Mouse (Mus musculus) embryonic facial prominence, embryonic 11.5 days (tissue): ENCODE data around the gene Tnfsfm13. TPM values are rescaled to one million over a fixed set of nuclear protein-coding genes. Genes with fewer than 3 reads are reported as not detected.

Experiments
- ATAC-seq: fragments of 200-750 bp; cut with Nextera tagmentation; replicated peaks from 2 replicates; pipeline ENCODE4 v1.8.0; 2017; ENCODE audit warnings: low read depth; ENCODE audit not compliant: insufficient number of reproducible peaks, low FRiP score, low TSS enrichment
- DNase-seq: peaks from one replicate; pipeline ENCODE4 v3.0.0-alpha.2; 2015; ENCODE audit warnings: low spot score
- H3K27ac ChIP-seq: fragments of 300-500 bp; sonication (generic); replicated peaks from 2 replicates; pipeline ENCODE4 v1.5.1; 2014; ENCODE audit warnings: mild to moderate bottlenecking, low read depth, low read length, control low read depth
- H3K27me3 ChIP-seq: fragments of 300-500 bp; sonication (generic); 2 replicates; pipeline ENCODE4 v1.6.1; 2014; ENCODE audit warnings: mild to moderate bottlenecking, low read length, moderate library complexity, mixed read lengths; ENCODE audit not compliant: control insufficient read depth, insufficient read depth
- H3K36me3 ChIP-seq: fragments of 300-500 bp; sonication (generic); replicated peaks from 2 replicates; pipeline ENCODE4 v1.6.1; 2014; ENCODE audit warnings: low read depth, mild to moderate bottlenecking, low read length, moderate library complexity, mixed read lengths; ENCODE audit not compliant: control insufficient read depth, insufficient read depth
- H3K4me1 ChIP-seq: fragments of 300-500 bp; sonication (generic); 2 replicates; pipeline ENCODE4 v1.6.1; 2014; ENCODE audit warnings: low read length, mixed read lengths; ENCODE audit not compliant: control insufficient read depth, insufficient read depth
- H3K4me2 ChIP-seq: fragments of 300-500 bp; sonication (generic); 2 replicates; pipeline ENCODE4 v1.6.1; 2014; ENCODE audit warnings: low read depth, mild to moderate bottlenecking, control low read depth, low read length, moderate library complexity
- H3K4me3 ChIP-seq: fragments of 300-500 bp; sonication (generic); 2 replicates; pipeline ENCODE4 v1.5.1; 2014; ENCODE audit warnings: low read depth, low read length, control low read depth
- H3K9ac ChIP-seq: fragments of 300-500 bp; sonication (generic); replicated peaks from 2 replicates; pipeline ENCODE4 v1.6.1; 2014; ENCODE audit warnings: mild to moderate bottlenecking, control low read depth, low read length
- H3K9me3 ChIP-seq: fragments of 300-500 bp; sonication (generic); replicated peaks from 2 replicates; pipeline ENCODE4 v1.6.1; 2016; ENCODE audit warnings: mild to moderate bottlenecking, low read length, inconsistent platforms, mixed read lengths; ENCODE audit not compliant: control insufficient read depth
- WGBS: fragments of 180-500 bp; shearing (Covaris S2); extraction: QIAGEN DNeasy Blood & Tissue Kit; methylation state at CpG from one replicate; pipeline ENCODE4 v1.1.7; 2014; 5-methylcytosine and 5-hydroxymethylcytosine counted together
- polyA plus RNA-seq: library from polyadenylated mRNA; unstranded; fragments of >200 nt; fragmentation: Nextera tagmentation; extraction: Ambion mirVana; gene quantifications from 2 replicates; pipeline ENCODE4 v1.2.1, GENCODE M21; 2014

The Tnfsfm13 gene
- polyA plus RNA-seq, 1 experiment from 2014 or later = 1.5 TPM

DNA sequence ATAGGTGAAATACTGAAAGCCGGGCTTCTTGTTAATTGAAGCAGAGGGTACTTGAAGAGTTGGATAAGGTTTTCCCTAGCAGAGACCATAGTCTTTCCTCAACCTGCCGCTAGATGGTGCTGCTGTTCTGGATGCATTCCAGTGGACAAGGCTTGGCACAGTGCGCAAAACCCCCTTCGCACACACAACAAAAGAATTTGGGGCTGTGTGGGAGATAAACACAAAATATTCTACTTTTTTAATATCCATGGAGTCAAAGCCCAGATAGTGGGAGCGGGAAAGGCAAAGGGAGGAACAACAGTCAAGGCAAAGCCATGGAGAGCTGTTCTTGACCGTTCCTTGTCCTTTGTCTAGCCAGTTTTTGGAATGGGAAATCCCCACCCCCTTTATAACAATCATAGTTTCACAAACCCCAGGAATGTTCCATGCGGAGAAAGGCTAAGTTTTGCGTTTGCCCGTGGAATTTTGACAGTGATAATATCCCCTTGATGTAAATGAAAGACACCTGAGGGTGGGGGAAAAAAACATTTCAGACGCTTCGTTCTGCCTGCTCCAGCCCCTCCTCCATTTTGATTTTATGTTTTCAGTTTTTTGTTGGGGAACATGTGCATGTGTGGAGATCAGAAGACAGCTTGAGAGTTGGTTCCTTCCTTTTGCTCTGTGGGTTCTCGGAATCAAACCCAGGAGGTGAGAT, 12.9 kb downstream of the Tnfsfm13 start:
- Histone ChIP-seq H3K9ac (peak overlapping the region; percentile 10; the same call in 1 of the 2 replicates), H3K4me2 (no peak overlapping the region), H3K4me1 (no peaks in the 10 kb centered on the region; the same call in 1 of the 2 replicates), H3K27me3 (no peaks in the 10 kb centered on the region), H3K4me3 (no peak overlapping the region), H3K9me3 (no peaks in the 10 kb centered on the region), H3K36me3 (no peaks in the 10 kb centered on the region), H3K27ac (no peak overlapping the region)
- DNase-seq (peak; percentile 98), ATAC-seq (peak; percentile 45; the same call in 1 of the 2 replicates)
- WGBS = 21% methylated on average over 12 of the region's 12 CpGs

GRCm38 (mm10) chr11:69682209-69682839, 13.6 kb downstream of the Tnfsfm13 start:
- Histone ChIP-seq H3K27me3 (no peaks in the 10 kb centered on the region), H3K4me3 (peak overlapping the region; percentile 75), H3K27ac (peak overlapping the region; percentile 63), H3K9ac (peak overlapping the region; percentile 84), H3K4me1 (no peaks in the 10 kb centered on the region; the same call in 1 of the 2 replicates), H3K36me3 (no peaks in the 10 kb centered on the region), H3K4me2 (peak overlapping the region; percentile 67), H3K9me3 (no peaks in the 10 kb centered on the region)
- peak; percentile 7 for ATAC-seq
- DNase-seq = no peak
- 27% methylated on average over 24 of the region's 24 CpGs for WGBS

GRCm38 (mm10) chr11:69681314-69682208, 14.3 kb downstream of the Tnfsfm13 start, which contains the start of gene Senp3:
Gene Senp3 (minus strand): TSS chr11:69682084.
- H3K4me1 ChIP-seq = no peaks in the 10 kb centered on the region; the same call in 1 of the 2 replicates

GRCm38 (mm10) chr11:69680136-69680855, 15.6 kb downstream of the Tnfsfm13 start:
- Histone ChIP-seq H3K4me1 (no peaks in the 10 kb centered on the region; the same call in 1 of the 2 replicates), H3K27me3 (no peaks in the 10 kb centered on the region), H3K27ac (no peak overlapping the region), H3K9ac (no peak overlapping the region; the same call in 1 of the 2 replicates), H3K4me3 (peak overlapping the region; percentile 75), H3K4me2 (peak overlapping the region; percentile 56), H3K9me3 (no peaks in the 10 kb centered on the region), H3K36me3 (peaks cover 7% of the 10 kb centered on the region)
- 94% methylated on average over 30 of the region's 30 CpGs for whole genome bisulfite sequencing
- DNase-seq (no peak), ATAC-seq (no peak)

More at GRCm38 (mm10) chr11:69681314-69682208, 14.3 kb downstream of the Tnfsfm13 start, which contains the start of gene Senp3:
- Histone ChIP-seq H3K27ac (peak within 1 kb of the TSS; percentile 63), H3K36me3 (peaks cover 2% of the 10 kb centered on the region), H3K9ac (peak within 1 kb of the TSS; percentile 84), H3K27me3 (no peaks in the 10 kb centered on the region), H3K4me3 (peak within 1 kb of the TSS; percentile 75), H3K4me2 (peak within 1 kb of the TSS; percentile 67), H3K9me3 (no peaks in the 10 kb centered on the region)
- peak; percentile 98 for DNase-seq
- ATAC-seq = peak; percentile 93
- under 1% methylated on average over 75 of the region's 80 CpGs for WGBS

GRCm38 (mm10) chr11:69679144-69679543, 16.8 kb downstream of the Tnfsfm13 start:
- Histone ChIP-seq H3K4me2 (no peak overlapping the region), H3K27ac (no peak overlapping the region), H3K4me3 (no peak overlapping the region), H3K4me1 (no peaks in the 10 kb centered on the region; the same call in 1 of the 2 replicates), H3K9ac (no peak overlapping the region), H3K9me3 (no peaks in the 10 kb centered on the region), H3K27me3 (no peaks in the 10 kb centered on the region), H3K36me3 (peaks cover 8% of the 10 kb centered on the region)
- DNase-seq (no peak), ATAC-seq (no peak)
- 100% methylated on average over 2 of the region's 2 CpGs for WGBS

DNA sequence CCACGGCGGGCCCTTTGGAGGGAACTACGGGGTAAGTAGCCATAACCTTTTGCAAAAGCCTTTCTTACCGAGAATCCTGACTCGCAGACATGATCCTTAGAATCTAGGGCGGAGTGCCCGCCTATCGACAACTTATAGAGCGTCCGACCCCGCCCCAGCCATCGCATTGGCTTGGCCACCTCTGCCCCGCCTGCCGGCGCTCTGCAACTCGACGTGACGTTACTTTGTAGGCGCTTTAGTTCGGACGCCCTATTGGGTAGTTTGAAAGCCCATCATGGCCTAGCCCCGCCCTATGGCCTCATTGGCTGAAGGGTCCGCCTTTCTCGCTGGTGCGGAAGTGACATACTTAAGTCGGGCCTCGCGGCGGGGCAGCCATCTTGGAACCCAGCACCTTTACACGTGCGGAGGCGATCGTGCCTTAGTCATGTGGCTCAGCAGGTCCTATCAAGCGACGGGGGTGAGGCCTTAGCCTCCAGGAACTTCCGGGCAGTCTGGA, 23.6 kb downstream of the Tnfsfm13 start, which contains the start of gene Eif4a1:
Gene Eif4a1, minus strand, starts transcription at position 213 of the 496 bp plus-strand sequence.
- WGBS = under 1% methylated on average over 36 of the region's 36 CpGs
- Histone ChIP-seq H3K9ac (peak within 1 kb of the TSS; percentile 99), H3K4me1 (no peaks in the 10 kb centered on the region), H3K36me3 (peaks cover 26% of the 10 kb centered on the region), H3K27ac (peak within 1 kb of the TSS; percentile 93), H3K27me3 (no peaks in the 10 kb centered on the region), H3K4me2 (peak within 1 kb of the TSS; percentile 87), H3K4me3 (peak within 1 kb of the TSS; percentile 94), H3K9me3 (no peaks in the 10 kb centered on the region)
- ATAC-seq = peak; percentile 97
- DNase-seq = peak; percentile 100

DNA sequence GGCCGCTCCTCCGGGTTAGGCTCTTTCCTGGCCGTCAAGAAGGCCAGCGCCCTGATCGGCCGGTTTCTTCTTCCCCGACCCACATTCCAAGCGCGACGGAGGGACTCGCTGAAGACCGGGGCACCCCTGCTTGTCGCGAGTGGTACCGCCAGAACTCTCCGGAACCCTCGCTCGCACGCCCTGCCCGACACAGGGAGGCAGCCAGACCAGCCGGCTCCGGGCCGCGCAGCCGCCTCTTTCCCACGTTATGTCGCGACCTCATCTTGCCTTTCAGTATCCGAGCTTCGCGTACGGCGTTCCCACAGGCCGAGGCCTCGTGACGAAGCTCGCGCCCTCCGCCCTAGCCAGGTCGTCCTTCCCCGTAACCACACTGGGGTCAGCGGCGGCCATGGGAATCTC, 24.2 kb downstream of the Tnfsfm13 start:
- Histone ChIP-seq H3K9me3 (no peaks in the 10 kb centered on the region), H3K4me1 (no peaks in the 10 kb centered on the region), H3K4me3 (peak overlapping the region; percentile 94), H3K4me2 (peak overlapping the region; percentile 87), H3K27ac (peak overlapping the region; percentile 93), H3K9ac (peak overlapping the region; percentile 99), H3K27me3 (no peaks in the 10 kb centered on the region), H3K36me3 (peaks cover 26% of the 10 kb centered on the region)
- WGBS = under 1% methylated on average over 43 of the region's 43 CpGs
- no peak for DNase-seq
- ATAC-seq = peak; percentile 2; the same call in 1 of the 2 replicates
